Mouse (Mus musculus) spleen, adult 2 months (tissue): ENCODE data around the gene Crim1. TPM values are rescaled to one million over a fixed set of nuclear protein-coding genes. Genes with fewer than 3 reads are reported as not detected.

Experiments used
- DNase-seq, 2 experiments: peaks; one replicate each; pipeline versions ENCODE4 v3.0.0 to v3.0.0-alpha.2; 2012 to 2021; ENCODE audit warnings: low spot score in 2 of 2, low read depth in 1 of 2
- H3K27ac ChIP-seq: fragments of 200-500 bp; 2 replicates; pipeline ENCODE4 v1.5.1; 2012; ENCODE audit warnings: low read length, inconsistent platforms; ENCODE audit not compliant: insufficient read depth
- H3K27me3 ChIP-seq: fragments of 200-500 bp; 2 replicates; pipeline ENCODE4 v1.6.1; 2012; ENCODE audit warnings: mild to moderate bottlenecking, moderate library complexity, low read length, inconsistent platforms; ENCODE audit not compliant: control insufficient read depth, insufficient read depth
- H3K36me3 ChIP-seq: fragments of 200-500 bp; 2 replicates; pipeline ENCODE4 v1.6.1; 2012; ENCODE audit warnings: mild to moderate bottlenecking, low read length, inconsistent platforms; ENCODE audit not compliant: control insufficient read depth, insufficient read depth
- H3K4me1 ChIP-seq: fragments of 200-500 bp; 2 replicates; pipeline ENCODE4 v1.6.1; 2011; ENCODE audit warnings: inconsistent platforms; ENCODE audit not compliant: control insufficient read depth, insufficient read depth, insufficient read length
- H3K4me3 ChIP-seq: fragments of 200-500 bp; 2 replicates; pipeline ENCODE4 v1.5.1; 2011; ENCODE audit warnings: mild to moderate bottlenecking, inconsistent platforms; ENCODE audit not compliant: insufficient read depth, insufficient read length; ENCODE audit errors: extremely low read depth
- CTCF ChIP-seq: fragments of 200-500 bp; IDR thresholded peaks from 2 replicates; pipeline ENCODE4 v1.5.1; 2011; ENCODE audit warnings: mild to moderate bottlenecking, inconsistent platforms; ENCODE audit not compliant: insufficient read depth, insufficient read length, insufficient replicate concordance; ENCODE audit errors: extremely low read depth
- POLR2A ChIP-seq: fragments of 200-500 bp; IDR thresholded peaks from 2 replicates; pipeline ENCODE4 v1.6.1; 2011; ENCODE audit warnings: low read depth, low read length, inconsistent platforms
- WGBS: fragments of 180-500 bp; shearing (Covaris S2); methylation state at CpG from one replicate; pipeline ENCODE4 v1.1.7; 2018; 5-methylcytosine and 5-hydroxymethylcytosine counted together
- polyA plus RNA-seq: library from polyadenylated mRNA; depleted of rRNA; stranded (reverse); fragments of >200 nt; gene quantifications from 2 replicates; pipeline ENCODE4 v1.2.3, GENCODE M21; 2012

Gene Crim1
- polyA plus RNA-seq, 1 experiment, result 20.5 TPM

GRCm38 (mm10) chr17:78368481-78368880 is 168.4 kb downstream of the Crim1 start:
- Histone ChIP-seq H3K27me3 (no peaks in the 10 kb centered on the region), H3K4me3 (no peak overlapping the region), H3K4me1 (peaks cover 2% of the 10 kb centered on the region; the same call in 1 of the 2 replicates), H3K36me3 (no peaks in the 10 kb centered on the region), H3K27ac (no peak overlapping the region)
- WGBS, result 97% methylated on average over 8 of the region's 8 CpGs
- no peak for DNase-seq
- TF ChIP-seq POLR2A (no peak), CTCF (no peak)

- H3K4me3 ChIP-seq, result no peak overlapping the region
- no peak for DNase-seq
- no peak overlapping the region for H3K27ac ChIP-seq
- H3K4me1 ChIP-seq, result no peaks in the 10 kb centered on the region
- TF ChIP-seq POLR2A (no peak), CTCF (no peak)
- no peaks in the 10 kb centered on the region for H3K27me3 ChIP-seq
- H3K36me3 ChIP-seq, result no peaks in the 10 kb centered on the region
- WGBS, result 60% methylated on average over 1 of the region's 1 CpGs
These were observed 170.4 kb downstream of the Crim1 start for GRCm38 (mm10) chr17:78370445-78370844.

DNA sequence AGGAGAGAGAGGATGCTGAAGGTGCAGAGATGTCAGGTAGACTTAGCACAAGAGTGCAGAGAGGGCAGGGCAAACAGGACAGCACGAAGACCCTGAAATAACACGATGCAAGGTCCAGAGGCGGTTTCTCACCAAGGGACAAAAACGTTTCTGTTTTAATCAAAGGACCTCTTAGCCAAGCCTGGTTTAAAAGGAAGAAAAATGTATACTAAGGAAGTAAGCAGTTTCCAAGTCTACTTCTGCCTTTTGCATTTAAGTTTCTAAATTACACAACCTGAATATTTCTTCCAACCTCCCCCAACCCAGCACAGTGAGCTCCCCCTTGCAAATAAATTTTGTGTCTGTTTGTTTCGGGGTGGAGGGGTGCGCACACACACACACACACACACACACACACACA is 173.1 kb downstream of the Crim1 start:
- H3K27me3 ChIP-seq, result no peaks in the 10 kb centered on the region
- no peak overlapping the region for H3K27ac ChIP-seq
- WGBS, result 77% methylated on average over 6 of the region's 6 CpGs
- no peak overlapping the region for H3K4me3 ChIP-seq
- no peak for TF ChIP-seq POLR2A
- no peak for TF ChIP-seq CTCF
- DNase-seq, result no peak
- no peaks in the 10 kb centered on the region for H3K4me1 ChIP-seq
- H3K36me3 ChIP-seq, result peaks cover 8% of the 10 kb centered on the region

DNA sequence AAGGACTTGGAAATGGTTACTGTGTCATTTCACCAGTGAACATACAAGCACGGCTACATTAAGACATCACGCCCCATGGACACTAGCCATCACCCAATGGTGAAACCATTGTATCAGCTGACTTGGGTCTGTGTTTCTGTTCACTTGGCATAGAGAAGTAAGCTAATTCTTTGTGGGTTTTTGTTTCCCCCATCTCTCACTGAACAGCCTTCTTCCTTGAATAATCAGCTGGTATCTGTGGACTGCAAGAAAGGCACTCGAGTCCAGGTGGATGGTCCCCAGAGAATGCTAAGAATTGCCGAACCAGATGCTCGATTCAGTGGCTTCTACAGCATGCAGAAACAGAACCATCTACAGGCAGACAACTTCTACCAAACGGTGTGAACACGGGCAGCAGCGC is 173.8 kb downstream of the Crim1 start:
- TF ChIP-seq POLR2A, result no peak
- no peak for TF ChIP-seq CTCF
- Histone ChIP-seq H3K4me1 (no peaks in the 10 kb centered on the region), H3K27me3 (no peaks in the 10 kb centered on the region), H3K4me3 (no peak overlapping the region), H3K27ac (no peak overlapping the region; the same call in 1 of the 2 replicates), H3K36me3 (peaks cover 9% of the 10 kb centered on the region)
- DNase-seq, result no peak
- WGBS, result 67% methylated on average over 8 of the region's 8 CpGs

- no peak for TF ChIP-seq CTCF
- TF ChIP-seq POLR2A, result no peak
- peaks cover 11% of the 10 kb centered on the region for H3K36me3 ChIP-seq
- H3K27ac ChIP-seq, result no peak overlapping the region
- H3K4me3 ChIP-seq, result no peak overlapping the region
- H3K27me3 ChIP-seq, result no peaks in the 10 kb centered on the region
- H3K4me1 ChIP-seq, result no peaks in the 10 kb centered on the region
- DNase-seq, result no peak
- WGBS, result 85% methylated on average over 10 of the region's 10 CpGs
These were observed 174.7 kb downstream of the Crim1 start for GRCm38 (mm10) chr17:78374756-78375155.

GRCm38 (mm10) chr17:78376587-78376986 is 176.5 kb downstream of the Crim1 start:
- 89% methylated on average over 8 of the region's 8 CpGs for WGBS
- H3K27me3 ChIP-seq, result no peaks in the 10 kb centered on the region
- no peak for DNase-seq
- no peak for TF ChIP-seq POLR2A
- no peak overlapping the region for H3K4me3 ChIP-seq
- peaks cover 13% of the 10 kb centered on the region for H3K36me3 ChIP-seq
- no peak overlapping the region for H3K27ac ChIP-seq
- H3K4me1 ChIP-seq, result no peaks in the 10 kb centered on the region

DNA sequence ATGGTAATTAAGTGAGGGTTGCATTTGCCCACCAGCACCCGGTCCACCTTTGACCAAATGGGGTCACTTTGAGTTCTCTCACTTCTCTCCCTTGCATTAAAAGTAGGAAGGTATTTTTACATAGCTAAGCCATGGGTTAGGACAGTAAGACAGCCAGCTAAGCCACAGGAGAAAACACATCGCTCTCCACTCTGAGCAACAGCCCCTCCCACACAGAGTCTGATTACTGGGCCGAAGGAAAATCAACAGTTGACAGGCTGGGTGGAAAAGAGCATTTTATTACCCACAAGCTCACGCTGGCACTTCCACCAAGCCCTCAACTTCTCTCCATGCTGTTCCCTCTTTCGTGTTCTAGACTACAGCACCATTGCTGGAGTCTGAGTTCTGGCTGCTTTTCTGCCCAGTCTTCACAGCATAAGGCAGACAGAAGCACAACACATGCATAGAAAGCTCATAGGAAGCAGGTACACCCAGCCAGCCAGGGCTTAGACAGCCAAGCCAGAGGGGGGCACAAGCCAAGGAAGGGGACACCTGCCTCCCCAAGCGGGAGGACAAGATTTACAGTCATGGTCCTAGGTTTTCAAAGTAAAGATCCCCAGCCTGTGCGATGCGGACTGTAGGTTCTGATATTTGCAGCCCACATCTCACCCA is 179.2 kb downstream of the Crim1 start:
- peaks cover 21% of the 10 kb centered on the region for H3K36me3 ChIP-seq

More for the DNA sequence above, 179.2 kb downstream of the Crim1 start:
- no peak overlapping the region for H3K27ac ChIP-seq
- DNase-seq, result no peak
- no peaks in the 10 kb centered on the region for H3K27me3 ChIP-seq
- no peaks in the 10 kb centered on the region for H3K4me1 ChIP-seq
- no peak for TF ChIP-seq POLR2A
- no peak for TF ChIP-seq CTCF
- 89% methylated on average over 8 of the region's 8 CpGs for WGBS
- no peak overlapping the region for H3K4me3 ChIP-seq
